Mouse (Mus musculus) right cerebral cortex, postnatal 25 days (tissue): Measurements from ENCODE around the gene Sppl3.
"Not testable (repeated sequence)": the region's sequence is repeated elsewhere in the genome, so short reads cannot be mapped to it uniquely, and the experiment has no call there.

Experiments
- DNase-seq: peaks from one replicate; pipeline ENCODE4 v3.0.0; 2022

The Sppl3 gene

GRCm38 (mm10) chr5:115043626-115044025 lies 32.7 kb downstream of the Sppl3 start:
- DNase-seq = no peak

- no peak for DNase-seq
Observed at GRCm38 (mm10) chr5:115045146-115045677, 34.3 kb downstream of the Sppl3 start.

- no peak for DNase-seq
Observed at GRCm38 (mm10) chr5:115049692-115050091, 38.8 kb downstream of the Sppl3 start.

GRCm38 (mm10) chr5:115050776-115051175 lies 39.8 kb downstream of the Sppl3 start:
- no peak for DNase-seq

GRCm38 (mm10) chr5:115052546-115052945 lies 41.6 kb downstream of the Sppl3 start:
- no peak for DNase-seq

GRCm38 (mm10) chr5:115053791-115054396 lies 43.0 kb downstream of the Sppl3 start:
- no peak for DNase-seq

GRCm38 (mm10) chr5:115055418-115055817 lies 44.5 kb downstream of the Sppl3 start:
- no peak for DNase-seq

- DNase-seq = no peak
Observed at GRCm38 (mm10) chr5:115057153-115057552, 46.2 kb downstream of the Sppl3 start.

GRCm38 (mm10) chr5:115058584-115059297 lies 47.8 kb downstream of the Sppl3 start:
- DNase-seq = no peak

- DNase-seq = no peak
Observed at GRCm38 (mm10) chr5:115060067-115060695, 49.2 kb downstream of the Sppl3 start.

GRCm38 (mm10) chr5:115060977-115061376 lies 50.0 kb downstream of the Sppl3 start:
- DNase-seq = no peak

- no peak for DNase-seq
Observed at GRCm38 (mm10) chr5:115062566-115062965, 51.6 kb downstream of the Sppl3 start.

GRCm38 (mm10) chr5:115063391-115063790 lies 52.5 kb downstream of the Sppl3 start:
- DNase-seq = no peak

GRCm38 (mm10) chr5:115066245-115066644 lies 55.3 kb downstream of the Sppl3 start:
- DNase-seq = no peak

GRCm38 (mm10) chr5:115068671-115069421 lies 57.9 kb downstream of the Sppl3 start:
- DNase-seq = no peak

GRCm38 (mm10) chr5:115069611-115070010 lies 58.7 kb downstream of the Sppl3 start:
- no peak for DNase-seq

- DNase-seq = no peak
Observed at GRCm38 (mm10) chr5:115070457-115070856, 59.5 kb downstream of the Sppl3 start.

- no peak for DNase-seq
Observed at GRCm38 (mm10) chr5:115071096-115071901, 60.4 kb downstream of the Sppl3 start.

- DNase-seq = peak; percentile 56
Observed at GRCm38 (mm10) chr5:115072143-115072542, 61.2 kb downstream of the Sppl3 start.

GRCm38 (mm10) chr5:115073306-115073705 lies 62.4 kb downstream of the Sppl3 start:
- not testable (repeated sequence) for DNase-seq

- DNase-seq = no peak
Observed at GRCm38 (mm10) chr5:115074749-115075148, 63.8 kb downstream of the Sppl3 start.
